Mouse (Mus musculus): ENCODE data around the gene Clasrp. TPM values are rescaled to one million over a fixed set of nuclear protein-coding genes. Genes with fewer than 3 reads are reported as not detected.
"Not testable (repeated sequence)": the region's sequence is repeated elsewhere in the genome, so short reads cannot be mapped to it uniquely, and the experiment has no call there.

Gene Clasrp
- total RNA-seq, 1 experiment, result 52.7 TPM

- no peak overlapping the region for H3K9ac ChIP-seq (ENCODE audit: insufficient read depth, low read depth, low read length, poor library complexity, severe bottlenecking)
- DNase-seq (ENCODE audit: low read depth, low spot score), result no peak
- peaks cover 3 to 10% of the 10 kb centered on the region in 2 experiments; a peak in 3 of 4 replicates for H3K4me1 ChIP-seq (ENCODE audit: control insufficient read depth in 2 of 2, insufficient read depth in 2 of 2, low read length in 2 of 2, poor library complexity in 1 of 2)
- H3K9me3 ChIP-seq (ENCODE audit: control insufficient read depth, insufficient read depth, low read depth, low read length), result no peaks in the 10 kb centered on the region
- H3K4me3 ChIP-seq (ENCODE audit: insufficient read depth in 1 of 2, low read depth in 1 of 2, low read length in 2 of 2, poor library complexity in 1 of 2, severe bottlenecking in 1 of 2), result no peak overlapping the region
- H3K36me3 ChIP-seq (ENCODE audit: control insufficient read depth, insufficient read depth, low read length, poor library complexity, severe bottlenecking), result peaks cover 4% of the 10 kb centered on the region
- no peak overlapping the region for H3K27ac ChIP-seq (ENCODE audit: insufficient read depth, low read depth, low read length, poor library complexity, severe bottlenecking)
- no peak for TF ChIP-seq HCFC1 (IDR thresholded peaks at IDR 0.05; ENCODE audit: borderline replicate concordance, insufficient read depth, low read length)
- TF ChIP-seq CHD2 (IDR thresholded peaks at IDR 0.05; ENCODE audit: low read depth, low read length), result no peak
- TF ChIP-seq ZC3H11A (IDR thresholded peaks at IDR 0.05; ENCODE audit: borderline replicate concordance, low read depth, low read length), result no peak
- no peak for TF ChIP-seq ZNF384 (IDR thresholded peaks at IDR 0.05; ENCODE audit: low read depth, low read length)
- no peak for TF ChIP-seq MAFK (IDR thresholded peaks at IDR 0.05; ENCODE audit: insufficient read depth, low read depth, low read length)
- in situ Hi-C loops (cut with MboI; ENCODE audit: low sequenced_read_pairs in 2 of 2, unreplicated experiment in 2 of 2), result no loop called here
Observed at GRCm38 (mm10) chr7:19607291-19607690, 3.0 kb upstream of the Clasrp start.

- H3K9ac ChIP-seq (ENCODE audit: insufficient read depth, low read depth, low read length, poor library complexity, severe bottlenecking); H3K27ac ChIP-seq (ENCODE audit: insufficient read depth, low read depth, low read length, poor library complexity, severe bottlenecking); in situ Hi-C loops (cut with MboI; ENCODE audit: low sequenced_read_pairs in 2 of 2, unreplicated experiment in 2 of 2); DNase-seq (ENCODE audit: low read depth, low spot score); H3K36me3 ChIP-seq (ENCODE audit: control insufficient read depth, insufficient read depth, low read length, poor library complexity, severe bottlenecking); H3K9me3 ChIP-seq (ENCODE audit: control insufficient read depth, insufficient read depth, low read depth, low read length): not testable (repeated sequence)
- peak overlapping the region in 1 of 2 experiments; percentile 89; a peak in 2 of 4 replicates for H3K4me3 ChIP-seq (ENCODE audit: insufficient read depth in 1 of 2, low read depth in 1 of 2, low read length in 2 of 2, poor library complexity in 1 of 2, severe bottlenecking in 1 of 2)
- H3K4me1 ChIP-seq (ENCODE audit: control insufficient read depth in 2 of 2, insufficient read depth in 2 of 2, low read length in 2 of 2, poor library complexity in 1 of 2), result peaks cover 3 to 16% of the 10 kb centered on the region in 2 experiments; a peak in 3 of 4 replicates
Observed at GRCm38 (mm10) chr7:19604606-19605214, 424 bp upstream of the Clasrp start.

- in situ Hi-C loops (cut with MboI; ENCODE audit: low sequenced_read_pairs in 2 of 2, unreplicated experiment in 2 of 2), result no loop called here
- H3K9me3 ChIP-seq (ENCODE audit: control insufficient read depth, insufficient read depth, low read depth, low read length), result no peaks in the 10 kb centered on the region
- H3K4me1 ChIP-seq (ENCODE audit: control insufficient read depth in 2 of 2, insufficient read depth in 2 of 2, low read length in 2 of 2, poor library complexity in 1 of 2), result peaks cover 3 to 13% of the 10 kb centered on the region in 2 experiments; a peak in 2 of 4 replicates
- TF ChIP-seq CHD2 (IDR thresholded peaks at IDR 0.05; ENCODE audit: low read depth, low read length), result no peak
- TF ChIP-seq MAFK (IDR thresholded peaks at IDR 0.05; ENCODE audit: insufficient read depth, low read depth, low read length), result no peak
- no peak for TF ChIP-seq HCFC1 (IDR thresholded peaks at IDR 0.05; ENCODE audit: borderline replicate concordance, insufficient read depth, low read length)
- TF ChIP-seq ZNF384 (IDR thresholded peaks at IDR 0.05; ENCODE audit: low read depth, low read length), result no peak
- TF ChIP-seq ZC3H11A (IDR thresholded peaks at IDR 0.05; ENCODE audit: borderline replicate concordance, low read depth, low read length), result no peak
- peak overlapping the region; percentile 34; the same call in 1 of the 2 replicates for H3K9ac ChIP-seq (ENCODE audit: insufficient read depth, low read depth, low read length, poor library complexity, severe bottlenecking)
- no peak for DNase-seq (ENCODE audit: low read depth, low spot score)
- H3K36me3 ChIP-seq (ENCODE audit: control insufficient read depth, insufficient read depth, low read length, poor library complexity, severe bottlenecking), result peaks cover 13% of the 10 kb centered on the region
- peak overlapping the region; percentile 85 to 89; a peak in 3 of 4 replicates for H3K4me3 ChIP-seq (ENCODE audit: insufficient read depth in 1 of 2, low read depth in 1 of 2, low read length in 2 of 2, poor library complexity in 1 of 2, severe bottlenecking in 1 of 2)
- H3K27ac ChIP-seq (ENCODE audit: insufficient read depth, low read depth, low read length, poor library complexity, severe bottlenecking), result no peak overlapping the region
Observed at GRCm38 (mm10) chr7:19603055-19603454, 1.2 kb downstream of the Clasrp start.

- Histone ChIP-seq H3K27ac (ENCODE audit: insufficient read depth, low read depth, low read length, poor library complexity, severe bottlenecking) (no peak overlapping the region), H3K9me3 (ENCODE audit: control insufficient read depth, insufficient read depth, low read depth, low read length) (no peaks in the 10 kb centered on the region), H3K9ac (ENCODE audit: insufficient read depth, low read depth, low read length, poor library complexity, severe bottlenecking) (no peak overlapping the region), H3K36me3 (ENCODE audit: control insufficient read depth, insufficient read depth, low read length, poor library complexity, severe bottlenecking) (peaks cover 20% of the 10 kb centered on the region), H3K4me1 (ENCODE audit: control insufficient read depth in 2 of 2, insufficient read depth in 2 of 2, low read length in 2 of 2, poor library complexity in 1 of 2) (peaks cover 3 to 15% of the 10 kb centered on the region in 2 experiments; a peak in 2 of 4 replicates), H3K4me3 (ENCODE audit: insufficient read depth in 1 of 2, low read depth in 1 of 2, low read length in 2 of 2, poor library complexity in 1 of 2, severe bottlenecking in 1 of 2) (no peak overlapping the region)
- in situ Hi-C loops (cut with MboI; ENCODE audit: low sequenced_read_pairs in 2 of 2, unreplicated experiment in 2 of 2), result no loop called here
- DNase-seq (ENCODE audit: low read depth, low spot score), result no peak
- no peak for TF ChIP-seq CHD2 (IDR thresholded peaks at IDR 0.05; ENCODE audit: low read depth, low read length)
- no peak for TF ChIP-seq HCFC1 (IDR thresholded peaks at IDR 0.05; ENCODE audit: borderline replicate concordance, insufficient read depth, low read length)
- no peak for TF ChIP-seq ZNF384 (IDR thresholded peaks at IDR 0.05; ENCODE audit: low read depth, low read length)
- no peak for TF ChIP-seq ZC3H11A (IDR thresholded peaks at IDR 0.05; ENCODE audit: borderline replicate concordance, low read depth, low read length)
- no peak for TF ChIP-seq MAFK (IDR thresholded peaks at IDR 0.05; ENCODE audit: insufficient read depth, low read depth, low read length)
Observed at GRCm38 (mm10) chr7:19600562-19600961, 3.7 kb downstream of the Clasrp start.

Measured in ES-E14 (cell line).